In the genomic region with DNA sequence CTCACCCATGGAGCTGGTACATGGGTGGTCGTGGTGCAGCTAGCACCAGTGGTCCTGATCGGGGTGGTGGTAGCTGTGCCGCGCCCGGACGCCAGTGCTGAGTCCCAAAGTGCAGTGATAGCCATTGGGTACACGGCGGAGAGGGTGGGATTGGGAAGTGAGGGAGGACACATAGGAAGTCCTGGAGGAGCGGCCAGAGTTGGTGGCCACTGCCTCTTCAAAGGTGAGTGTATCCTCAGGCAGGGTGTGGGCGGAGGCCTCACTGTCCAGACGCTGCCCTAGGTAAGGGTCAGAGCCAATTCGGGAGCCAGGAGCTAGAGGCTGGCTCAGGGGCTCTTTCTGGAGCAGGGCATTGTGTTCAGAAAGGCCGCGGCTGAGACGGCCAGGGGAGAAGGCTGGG, we compare ENCODE assay signal across 20 mouse cellular contexts.
"Had no signal": no experiment of that assay in that cellular context is flagged by ENCODE, and none has a peak within 500 bp of the region (broad histone marks: within the 10 kb centered on the region; RNA-seq: fewer than 3 reads in every experiment).

No protein-coding gene starts in this region.

- H3K4me1 ChIP-seq: limb, embryonic 12.5 days; liver, embryonic 15.5 days; lung, embryonic 15.5 days; neural tube, embryonic 12.5 days; neural tube, embryonic 15.5 days had no signal

- H3K9ac ChIP-seq: limb, embryonic 12.5 days; limb, embryonic 15.5 days; liver, embryonic 15.5 days; lung, embryonic 15.5 days; neural tube, embryonic 12.5 days; neural tube, embryonic 15.5 days had no signal

- H3K27ac ChIP-seq: limb, embryonic 12.5 days; limb, embryonic 15.5 days; liver, embryonic 15.5 days; lung, embryonic 15.5 days; midbrain, embryonic 10.5 days; neural tube, embryonic 12.5 days; neural tube, embryonic 15.5 days had no signal

- H3K4me3 ChIP-seq: limb, embryonic 15.5 days; liver, embryonic 15.5 days; lung, embryonic 15.5 days; megakaryocyte, embryonic 14.5 days; midbrain, embryonic 10.5 days; neural tube, embryonic 12.5 days; neural tube, embryonic 15.5 days had no signal

- DNase-seq: kidney, adult 2 months; kidney, postnatal 10 days; kidney, postnatal 36 days; left cerebral cortex, postnatal 4 days; lung, adult 18-20 months; lung, postnatal 10 days; lung, postnatal 36 days; midbrain, embryonic 14.5 days; thymus, adult 2 months; thymus, postnatal 14 days; thymus, postnatal 4 days had no signal

- H3K27me3 ChIP-seq: liver, embryonic 15.5 days; neural tube, embryonic 15.5 days had no signal

- H3K4me2 ChIP-seq: limb, embryonic 15.5 days; liver, embryonic 11.5 days; liver, embryonic 15.5 days; lung, embryonic 15.5 days; neural tube, embryonic 12.5 days; neural tube, embryonic 15.5 days had no signal

- H3K9me3 ChIP-seq: limb, embryonic 12.5 days; limb, embryonic 15.5 days; liver, embryonic 15.5 days; lung, embryonic 15.5 days; megakaryocyte, embryonic 14.5 days; midbrain, embryonic 10.5 days; neural tube, embryonic 12.5 days; neural tube, embryonic 15.5 days had no signal

- H3K36me3 ChIP-seq: limb, embryonic 12.5 days; limb, embryonic 15.5 days; liver, embryonic 15.5 days; lung, embryonic 15.5 days; midbrain, embryonic 10.5 days had no signal
